Mouse (Mus musculus): Measurements from ENCODE around the gene Ass1.
"Not testable (repeated sequence)": the region's sequence is repeated elsewhere in the genome, so short reads cannot be mapped to it uniquely, and the experiment has no call there.

The Ass1 gene

DNA sequence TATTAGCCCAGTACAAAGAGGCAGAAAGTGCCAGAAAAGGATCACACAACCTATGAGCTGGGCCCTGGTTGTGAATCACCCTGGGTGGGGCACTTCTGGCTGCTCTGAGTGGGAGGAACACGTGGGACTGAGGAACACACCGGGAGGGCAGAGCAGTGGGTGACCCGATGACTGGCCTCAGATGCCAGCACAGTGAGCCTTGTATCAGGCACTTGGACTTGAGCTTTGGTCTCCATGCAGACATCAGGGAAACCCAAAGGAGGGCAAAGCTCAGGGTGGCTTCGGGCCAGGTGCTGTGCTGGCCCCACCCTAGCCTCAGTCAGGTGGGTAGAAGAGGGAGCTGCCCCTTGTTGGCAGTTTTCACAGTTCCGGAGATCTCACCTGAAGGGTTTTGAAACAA, 71.6 kb downstream of the Ass1 start:
- no peak for DNase-seq

DNA sequence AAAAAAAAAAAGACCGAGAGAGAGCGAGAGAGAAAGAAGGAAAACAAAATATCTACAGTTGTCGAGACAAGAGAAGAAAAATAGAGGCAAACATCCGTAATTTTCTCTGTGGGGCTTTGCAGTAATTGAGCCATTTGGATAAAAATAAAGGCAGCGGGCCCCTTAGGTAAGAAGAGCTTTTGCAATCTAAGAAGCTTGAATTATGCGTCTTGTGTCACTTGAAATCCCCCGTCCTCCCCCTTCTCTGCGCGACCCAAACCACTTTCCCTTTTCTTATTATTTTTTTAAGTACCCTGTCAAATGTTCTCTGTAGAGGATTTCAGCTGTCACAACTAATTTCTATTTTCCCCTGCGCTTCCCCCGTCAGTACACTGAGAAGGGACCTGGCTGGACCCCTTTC, 77.7 kb downstream of the Ass1 start:
- no peak for DNase-seq

DNA sequence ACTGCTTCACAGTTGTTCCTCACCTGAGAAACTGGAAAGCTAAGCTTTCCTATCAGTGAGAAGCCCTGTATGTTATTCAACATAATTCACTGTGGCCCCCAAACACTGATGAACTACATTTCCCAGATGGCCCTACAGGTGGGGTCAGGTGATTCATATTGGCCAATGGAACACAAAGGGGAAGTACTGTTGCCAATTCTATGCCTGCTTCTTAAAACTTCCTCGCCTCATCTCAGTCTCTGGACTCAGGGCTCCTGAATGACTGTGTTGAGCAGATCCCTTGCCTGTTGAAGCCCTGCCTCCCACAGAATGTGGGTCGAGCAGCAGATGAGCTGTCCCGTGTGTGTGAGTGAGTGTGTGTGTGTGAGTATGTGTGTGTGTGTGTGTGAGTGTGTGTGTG, 80.5 kb downstream of the Ass1 start:
- DNase-seq, result no peak

DNA sequence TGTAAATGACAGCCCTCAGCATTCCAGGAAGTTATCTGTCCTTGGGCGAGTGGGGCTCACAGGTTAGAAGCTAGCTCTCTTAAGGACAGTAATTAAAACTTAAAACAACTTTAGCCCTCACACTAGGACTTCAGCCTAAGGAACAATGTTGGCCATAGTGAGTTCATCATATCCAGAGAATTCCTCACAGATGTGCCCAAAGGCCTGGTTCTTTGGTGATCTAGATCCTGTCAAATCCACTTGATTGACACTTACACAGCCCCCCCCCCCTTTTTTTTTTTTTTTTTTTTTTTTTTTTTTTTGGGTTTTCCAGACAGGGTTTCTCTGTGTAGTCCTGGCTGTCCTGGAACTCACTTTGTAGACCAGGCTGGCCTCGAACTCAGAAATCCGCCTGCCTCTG, 81.3 kb downstream of the Ass1 start:
- DNase-seq, result not testable (repeated sequence)

DNA sequence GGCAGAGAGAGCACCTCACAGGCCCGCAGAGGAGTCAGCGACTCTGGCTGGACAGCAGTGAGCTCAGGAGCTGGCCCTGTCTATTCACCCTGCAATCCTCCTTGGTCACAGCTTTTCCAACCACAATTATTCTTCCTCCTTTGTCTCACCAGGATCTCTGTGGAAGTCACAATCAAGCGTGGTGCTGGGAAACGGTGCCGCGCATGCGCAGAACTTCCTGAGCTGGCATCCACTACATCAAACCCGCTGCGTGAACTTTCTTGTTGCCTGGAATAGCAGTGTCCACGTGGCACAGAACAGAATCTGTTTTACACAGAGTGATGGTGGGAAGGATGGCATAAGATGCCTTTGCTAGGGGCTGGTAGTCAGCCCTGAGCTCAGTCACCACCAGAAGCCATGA, 82.0 kb downstream of the Ass1 start:
- DNase-seq, result no peak

DNA sequence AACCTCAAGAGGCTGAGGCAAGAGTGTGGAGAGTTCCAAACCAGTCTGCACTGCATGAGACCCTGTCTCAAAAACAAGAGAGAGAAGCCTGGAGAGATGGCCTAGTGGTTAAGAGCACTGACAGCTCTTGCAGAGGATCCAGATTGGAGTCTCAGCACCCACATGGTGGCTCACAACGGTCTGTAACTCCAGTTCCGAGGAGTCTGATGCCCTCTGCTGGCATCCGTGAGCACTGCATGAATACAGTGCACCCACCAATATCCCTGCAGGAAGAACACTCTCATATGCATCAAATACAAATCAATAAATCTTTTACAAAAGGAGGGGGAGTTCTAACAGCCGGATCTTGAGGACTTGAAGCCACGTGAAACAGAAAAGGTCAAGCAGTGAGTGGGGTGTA, 84.6 kb downstream of the Ass1 start:
- no peak for DNase-seq

Data from thymus, postnatal 14 days (tissue).